Mouse (Mus musculus): ENCODE results near the gene Snx25. TPM values are rescaled to one million over a fixed set of nuclear protein-coding genes. Genes with fewer than 3 reads are reported as not detected.

The Snx25 gene
- 10 to 100 TPM in 17 of 26 experiments, 1 to 10 TPM in 9; 5.4 to 32.0 (median 12.9) TPM for total RNA-seq (2018; cell fraction: chromatin; rRNA removed)
- 10 to 100 TPM in 4 of 26 experiments, 1 to 10 TPM in 22; 3.3 to 11.6 (median 6.1) TPM for total RNA-seq (2018; cell fraction: cytosol; rRNA removed)
- total RNA-seq (2018; cell fraction: nucleus; rRNA removed) = 10 to 100 TPM in 13 of 26 experiments, 1 to 10 TPM in 13; 5.1 to 33.3 (median 10.6) TPM
- polyA plus RNA-seq (2018) = 7.9 to 9.6 TPM (median 9.2 TPM) in 3 replicates

DNA sequence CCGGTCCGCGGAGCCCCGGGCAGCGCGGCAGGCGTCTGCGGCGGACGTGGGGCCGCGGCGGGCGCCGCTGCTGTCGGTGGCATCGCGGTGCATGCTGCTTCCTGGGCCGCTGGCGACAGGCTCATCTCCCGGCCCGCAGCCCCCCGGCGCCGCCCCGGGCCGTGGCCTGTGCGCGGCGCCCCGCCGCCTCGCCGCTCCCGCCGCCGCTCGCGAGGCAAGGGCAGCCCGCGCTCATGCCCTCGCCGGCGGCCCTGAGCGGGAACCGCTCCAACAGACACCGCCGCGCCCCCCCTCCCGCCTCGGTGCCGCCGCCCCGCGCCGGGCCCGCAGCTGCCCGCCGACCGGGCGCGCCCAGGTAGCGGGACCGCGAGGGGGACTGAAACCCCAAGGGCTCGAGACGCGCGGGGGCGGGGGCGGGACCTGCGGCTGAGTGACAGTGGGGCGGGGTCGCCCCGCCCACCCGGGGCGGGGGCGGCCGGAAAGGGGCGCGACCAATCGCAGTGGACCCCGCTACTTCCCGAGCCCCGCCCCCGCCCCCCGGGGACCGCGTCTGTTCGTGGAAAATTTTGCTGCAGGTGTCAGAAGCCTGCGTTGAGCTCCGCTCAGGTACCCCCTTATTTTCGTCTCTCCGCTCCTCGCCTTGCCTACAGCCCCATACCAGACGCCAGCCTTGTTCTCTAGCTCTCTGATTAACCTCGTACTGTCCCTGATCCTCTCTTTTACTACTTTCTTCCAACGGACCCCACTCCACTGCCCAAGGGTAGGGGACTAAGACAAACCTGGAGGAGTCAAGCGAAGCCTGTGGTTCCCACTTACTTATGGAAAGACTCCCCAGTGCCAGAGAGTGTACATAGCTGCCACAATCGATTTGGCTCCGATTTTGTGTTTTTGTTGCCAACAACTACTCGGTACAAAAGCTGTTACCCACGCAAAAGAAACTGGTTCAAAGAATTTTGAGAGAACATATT is at the start of gene Snx25:
TSS of gene Snx25 (minus strand) at position 96 of the 968 bp plus-strand sequence.
- H3K79me2 ChIP-seq (ENCODE audit: inconsistent target) = peaks cover 31% of the 10 kb centered on the region
- H3K27ac ChIP-seq = no peak within 1 kb of the TSS
- peak within 1 kb of the TSS; percentile 51 for H3K4me3 ChIP-seq (ENCODE audit: inconsistent target)
- 1% methylated on average over 94 of the region's 103 CpGs for WGBS (ENCODE audit: missing documents)
- no peaks in the 10 kb centered on the region for H3K36me3 ChIP-seq (ENCODE audit: inconsistent target)

DNA sequence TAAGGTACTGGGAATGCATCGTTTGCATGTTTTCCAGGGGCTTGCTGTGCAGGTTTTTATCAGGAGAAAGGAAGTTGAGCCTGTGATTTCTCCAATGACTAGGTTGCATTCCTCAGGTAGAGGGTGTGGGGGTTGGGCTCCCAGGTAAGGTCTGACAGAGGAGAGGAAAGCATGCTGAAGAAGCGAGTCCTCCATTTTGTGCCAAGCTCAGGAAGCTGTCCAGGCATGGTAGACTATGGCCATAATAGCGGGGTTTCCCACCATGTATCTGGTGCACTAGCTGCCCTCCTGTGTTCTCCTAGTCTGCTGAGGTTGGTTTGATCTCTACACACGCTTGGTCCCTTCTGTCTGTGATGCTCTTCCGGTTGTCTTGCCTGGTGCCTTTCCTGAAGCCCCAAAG is 45.7 kb upstream of the Snx25 start:
- WGBS (ENCODE audit: missing documents) = 97% methylated on average over 5 of the region's 5 CpGs
- H3K27ac ChIP-seq = no peak overlapping the region
- no peaks in the 10 kb centered on the region for H3K36me3 ChIP-seq (ENCODE audit: inconsistent target)
- H3K79me2 ChIP-seq (ENCODE audit: inconsistent target) = no peaks in the 10 kb centered on the region
- H3K4me3 ChIP-seq (ENCODE audit: inconsistent target) = no peak overlapping the region

DNA sequence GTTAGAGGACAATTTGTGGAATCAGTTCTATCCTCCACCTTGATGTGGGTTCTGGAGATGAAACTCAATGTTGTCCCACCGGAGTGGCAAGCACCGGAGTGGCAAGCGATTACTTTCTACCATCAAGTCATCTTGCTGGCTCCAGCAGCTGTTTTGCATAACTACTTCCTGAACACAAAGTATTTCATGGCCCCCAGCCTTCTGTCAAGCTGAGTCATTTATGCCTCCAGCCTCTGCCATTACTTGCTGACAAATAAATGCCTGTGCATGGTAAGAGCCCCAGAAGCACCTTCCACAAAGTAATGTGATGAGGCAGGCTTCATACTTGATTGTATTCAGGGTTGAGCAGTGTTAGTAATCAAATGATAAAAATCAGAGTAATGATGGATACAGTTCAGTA is 44.9 kb upstream of the Snx25 start:
- H3K79me2 ChIP-seq (ENCODE audit: inconsistent target) = no peaks in the 10 kb centered on the region
- H3K27ac ChIP-seq = no peak overlapping the region
- H3K4me3 ChIP-seq (ENCODE audit: inconsistent target) = no peak overlapping the region
- H3K36me3 ChIP-seq (ENCODE audit: inconsistent target) = peaks cover 7% of the 10 kb centered on the region
- 75% methylated on average over 3 of the region's 3 CpGs for WGBS (ENCODE audit: missing documents)

DNA sequence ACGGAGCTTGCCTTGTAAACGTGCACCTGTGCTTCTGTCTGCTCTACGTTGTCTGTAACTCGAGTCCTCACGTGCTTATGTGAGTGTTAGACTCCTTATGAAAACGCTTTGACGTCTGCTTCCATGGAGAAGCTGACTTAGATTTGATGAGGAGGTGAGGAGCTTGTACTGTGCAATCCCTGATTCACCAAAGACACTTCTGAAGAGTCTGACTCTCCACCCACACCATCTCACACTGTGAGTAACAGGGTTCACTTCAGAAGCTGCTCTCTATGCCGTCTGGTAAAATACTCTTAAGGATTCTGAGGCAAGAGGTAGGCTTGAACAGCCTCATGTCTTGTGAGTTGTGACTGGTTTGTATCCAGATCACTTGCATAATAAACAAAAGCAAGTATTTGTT is 41.1 kb upstream of the Snx25 start:
- no peak overlapping the region for H3K4me3 ChIP-seq (ENCODE audit: inconsistent target)
- 96% methylated on average over 8 of the region's 8 CpGs for WGBS (ENCODE audit: missing documents)
- no peak overlapping the region for H3K27ac ChIP-seq
- H3K36me3 ChIP-seq (ENCODE audit: inconsistent target) = peaks cover 15% of the 10 kb centered on the region
- no peaks in the 10 kb centered on the region for H3K79me2 ChIP-seq (ENCODE audit: inconsistent target)

DNA sequence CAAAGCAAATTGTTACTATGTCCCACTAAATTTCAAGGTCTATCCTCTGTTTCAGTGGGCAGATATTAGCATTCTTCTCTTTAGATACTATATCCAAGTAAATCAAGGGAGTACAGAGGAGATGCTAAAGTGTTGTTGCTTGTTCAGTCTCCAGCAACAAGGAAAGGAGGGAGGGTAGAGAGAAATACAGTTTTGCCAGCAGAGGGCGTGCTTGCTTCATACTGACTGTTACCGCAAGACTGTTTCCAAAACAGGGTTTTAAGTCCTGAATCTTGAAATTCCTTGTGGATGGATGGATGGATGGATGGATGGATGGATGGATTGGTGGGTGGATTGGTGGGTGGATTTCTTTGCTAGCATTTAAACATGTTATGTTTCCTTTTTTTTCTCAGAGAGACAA is 33.4 kb upstream of the Snx25 start:
- Histone ChIP-seq H3K36me3 (ENCODE audit: inconsistent target) (peaks cover 10% of the 10 kb centered on the region; the same call in 1 of the 2 replicates), H3K4me3 (ENCODE audit: inconsistent target) (no peak overlapping the region), H3K27ac (no peak overlapping the region), H3K79me2 (ENCODE audit: inconsistent target) (no peaks in the 10 kb centered on the region)
- whole genome bisulfite sequencing (ENCODE audit: missing documents) = 15% methylated on average over 2 of the region's 2 CpGs

DNA sequence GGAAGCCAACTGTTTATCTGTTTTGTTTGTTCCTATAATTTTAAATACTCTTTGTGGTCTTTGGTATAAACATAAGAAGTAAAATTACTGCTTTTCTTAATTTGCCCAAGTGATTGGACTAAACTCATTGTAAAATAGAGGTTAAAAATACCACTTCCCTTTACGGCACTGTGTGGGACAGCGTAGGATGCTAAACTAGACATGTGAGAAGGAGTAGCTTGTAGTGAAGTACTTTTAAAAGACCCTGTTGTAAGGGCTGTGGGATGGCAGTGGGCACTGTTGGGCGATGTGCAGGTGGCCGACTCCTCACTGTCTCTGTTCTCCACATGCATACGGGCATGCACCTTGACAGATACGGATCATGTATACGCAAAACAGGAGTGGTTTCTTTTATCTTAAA is 28.2 kb upstream of the Snx25 start:
- Histone ChIP-seq H3K79me2 (ENCODE audit: inconsistent target) (no peaks in the 10 kb centered on the region), H3K4me3 (ENCODE audit: inconsistent target) (no peak overlapping the region), H3K27ac (no peak overlapping the region), H3K36me3 (ENCODE audit: inconsistent target) (peaks cover 10% of the 10 kb centered on the region; the same call in 1 of the 2 replicates)
- WGBS (ENCODE audit: missing documents) = 98% methylated on average over 7 of the region's 7 CpGs

DNA sequence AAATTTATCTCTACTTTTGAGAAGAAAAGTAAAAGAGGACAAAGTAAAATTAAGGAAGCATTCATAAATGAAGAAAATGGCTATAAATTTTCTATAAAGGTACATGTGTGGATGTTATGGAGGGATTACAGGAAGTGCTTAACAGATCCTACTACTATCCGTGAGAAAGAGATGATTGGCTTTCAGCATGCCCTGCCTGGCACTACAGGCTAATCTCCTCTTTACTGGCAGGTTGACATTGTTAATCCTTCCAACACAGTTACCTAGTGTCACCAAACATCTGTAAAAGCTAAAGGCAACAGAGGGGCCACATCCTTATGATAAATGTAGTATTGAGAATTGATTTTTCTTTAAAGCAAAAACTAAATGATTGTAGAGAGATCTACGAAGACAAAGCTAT is 21.7 kb upstream of the Snx25 start:
- Histone ChIP-seq H3K36me3 (ENCODE audit: inconsistent target) (peaks cover 5% of the 10 kb centered on the region; the same call in 1 of the 2 replicates), H3K79me2 (ENCODE audit: inconsistent target) (no peaks in the 10 kb centered on the region), H3K4me3 (ENCODE audit: inconsistent target) (no peak overlapping the region), H3K27ac (no peak overlapping the region)
- 88% methylated on average over 2 of the region's 2 CpGs for WGBS (ENCODE audit: missing documents)

DNA sequence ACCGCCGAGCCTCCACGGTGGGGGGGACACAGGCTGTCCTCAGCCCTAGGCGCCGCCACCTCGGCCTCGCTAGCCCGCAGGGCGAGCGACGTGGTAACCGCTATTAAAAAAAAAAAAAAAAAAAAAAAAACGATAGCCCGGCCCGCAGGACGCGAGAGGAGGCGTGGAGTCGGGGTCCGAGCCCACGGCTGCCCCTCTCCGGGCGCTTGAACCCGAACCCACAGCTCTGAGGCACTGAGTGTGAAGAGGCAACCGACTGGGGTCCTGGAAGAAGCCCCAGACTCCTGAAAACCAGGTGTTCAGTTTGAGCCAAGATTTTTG is 11.9 kb upstream of the Snx25 start:
- Histone ChIP-seq H3K27ac (no peak overlapping the region), H3K4me3 (ENCODE audit: inconsistent target) (peak overlapping the region; percentile 47), H3K79me2 (ENCODE audit: inconsistent target) (peaks cover 4% of the 10 kb centered on the region; the same call in 1 of the 2 replicates), H3K36me3 (ENCODE audit: inconsistent target) (no peaks in the 10 kb centered on the region)
- under 1% methylated on average over 25 of the region's 25 CpGs for WGBS (ENCODE audit: missing documents)

DNA sequence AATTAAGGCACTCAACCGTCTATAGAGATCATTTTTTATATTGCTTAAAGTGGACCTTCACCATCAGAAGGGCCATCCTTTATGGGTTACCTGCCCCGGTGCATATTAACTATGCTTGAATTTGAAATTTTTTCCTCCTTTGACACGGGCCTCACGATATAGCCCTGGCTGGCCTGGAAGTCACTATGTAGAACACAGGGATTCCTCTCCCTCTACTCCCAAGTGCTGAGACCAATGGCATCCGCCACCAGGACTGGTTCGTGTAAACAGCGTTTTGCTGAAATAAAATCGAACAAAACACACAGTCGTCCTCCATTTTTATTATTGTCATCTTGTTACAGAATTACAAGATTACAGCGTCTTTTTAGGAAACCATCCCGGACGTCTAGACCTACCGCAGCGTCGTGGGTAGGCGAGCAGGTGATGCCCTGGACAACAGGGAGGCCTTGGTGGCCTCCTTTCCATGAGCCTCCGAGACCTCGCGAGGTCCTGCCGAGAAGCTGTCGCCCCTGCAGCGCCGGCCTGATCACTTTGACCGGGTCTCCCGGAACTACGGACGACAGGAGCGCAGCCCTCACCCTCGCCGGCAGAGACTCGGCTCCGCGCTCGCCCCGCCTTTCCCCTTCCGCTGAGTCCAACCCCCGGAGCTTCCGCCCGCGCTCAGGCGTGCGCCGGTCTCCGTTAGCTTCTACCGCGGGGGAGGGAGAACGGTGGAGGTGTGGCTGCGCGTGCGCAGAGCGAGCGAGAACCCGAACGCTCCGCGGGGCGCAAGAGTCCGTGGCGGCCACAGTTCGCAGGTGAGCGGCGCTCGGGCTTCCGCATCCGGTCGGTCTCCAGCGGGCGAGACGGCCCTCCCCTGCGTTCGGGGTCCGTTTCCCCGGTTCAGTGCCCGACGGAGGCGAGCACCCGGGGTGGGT is 11.3 kb upstream of the Snx25 start:
- Histone ChIP-seq H3K27ac (peak overlapping the region; percentile 46), H3K36me3 (ENCODE audit: inconsistent target) (no peaks in the 10 kb centered on the region), H3K79me2 (ENCODE audit: inconsistent target) (peaks cover 4% of the 10 kb centered on the region; the same call in 1 of the 2 replicates), H3K4me3 (ENCODE audit: inconsistent target) (peak overlapping the region; percentile 89)
- WGBS (ENCODE audit: missing documents) = 2% methylated on average over 77 of the region's 77 CpGs

DNA sequence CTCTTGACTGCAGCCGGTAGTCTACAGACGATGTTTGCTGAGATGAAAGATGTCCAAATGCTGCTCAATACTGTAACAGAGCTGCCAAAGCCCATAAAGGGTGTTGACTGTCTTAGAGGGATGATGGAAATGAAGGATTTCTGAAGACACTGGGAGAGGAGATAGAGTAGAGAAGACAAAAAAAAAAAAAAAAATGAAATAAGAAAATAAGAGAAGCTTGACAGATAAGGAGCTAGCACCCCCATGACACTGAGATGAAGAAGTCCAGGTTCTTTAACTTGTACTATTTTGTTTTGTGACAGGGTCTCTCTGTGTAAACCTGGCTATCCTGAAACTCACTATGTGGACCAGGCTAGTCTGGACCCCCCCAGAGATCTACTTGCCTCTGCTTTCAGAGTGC is 1.1 kb upstream of the Snx25 start:
- H3K27ac ChIP-seq = no peak overlapping the region
- 26% methylated on average over 2 of the region's 2 CpGs for WGBS (ENCODE audit: missing documents)

DNA sequence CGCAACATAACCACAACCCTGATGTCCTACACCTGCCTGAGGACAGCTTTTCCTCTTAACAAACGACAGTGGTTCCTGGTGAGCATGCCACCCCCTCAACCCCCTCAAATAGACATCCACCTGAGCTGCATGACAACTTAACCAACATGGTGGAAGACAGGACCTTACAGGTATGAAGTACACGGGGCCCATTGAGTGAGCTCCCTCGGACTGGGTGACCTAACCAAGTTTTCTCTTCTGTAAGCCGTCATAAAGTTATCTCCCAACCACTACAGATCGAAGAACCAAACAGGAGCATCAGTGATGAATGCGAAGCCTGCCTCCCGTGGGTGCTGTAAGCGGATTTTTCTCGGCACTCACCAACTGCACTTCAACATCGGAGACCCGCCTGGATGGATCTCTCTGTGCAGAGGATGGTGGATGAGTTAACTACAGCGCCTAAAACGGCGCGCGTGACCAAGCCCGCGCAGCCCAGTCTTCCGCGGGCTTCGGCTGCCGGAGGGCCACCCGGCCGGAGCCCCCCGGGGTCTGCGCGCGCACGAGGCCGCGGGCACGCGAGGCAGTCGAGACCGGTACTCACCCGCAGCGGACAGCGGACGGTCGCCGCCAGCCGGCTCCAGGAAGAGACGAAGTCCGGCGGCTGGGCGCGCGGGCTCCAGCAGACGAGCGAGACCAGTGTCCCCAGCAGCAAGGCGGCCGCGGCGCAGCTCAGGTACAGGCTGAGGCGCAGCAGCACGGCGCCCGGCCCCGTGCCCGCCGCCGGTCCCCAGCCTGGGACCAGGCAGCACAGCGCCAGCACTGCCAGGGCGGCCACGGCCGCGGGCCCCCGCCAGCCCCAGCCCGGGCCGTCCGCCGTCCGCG is 527 bp downstream of the Snx25 start, which contains the start of gene Cfap97:
TSS of gene Cfap97 (plus strand) at position 570 of the 861 bp plus-strand sequence.
- peak within 1 kb of the TSS; percentile 51 for H3K4me3 ChIP-seq (ENCODE audit: inconsistent target)
- H3K36me3 ChIP-seq (ENCODE audit: inconsistent target) = no peaks in the 10 kb centered on the region
- 3% methylated on average over 68 of the region's 75 CpGs for WGBS (ENCODE audit: missing documents)
- H3K27ac ChIP-seq = no peak within 1 kb of the TSS
- peaks cover 40% of the 10 kb centered on the region for H3K79me2 ChIP-seq (ENCODE audit: inconsistent target)

More for the DNA sequence above, 1.1 kb upstream of the Snx25 start:
- peaks cover 24% of the 10 kb centered on the region for H3K79me2 ChIP-seq (ENCODE audit: inconsistent target)
- H3K36me3 ChIP-seq (ENCODE audit: inconsistent target) = no peaks in the 10 kb centered on the region
- peak overlapping the region; percentile 51; the same call in 1 of the 2 replicates for H3K4me3 ChIP-seq (ENCODE audit: inconsistent target)

DNA sequence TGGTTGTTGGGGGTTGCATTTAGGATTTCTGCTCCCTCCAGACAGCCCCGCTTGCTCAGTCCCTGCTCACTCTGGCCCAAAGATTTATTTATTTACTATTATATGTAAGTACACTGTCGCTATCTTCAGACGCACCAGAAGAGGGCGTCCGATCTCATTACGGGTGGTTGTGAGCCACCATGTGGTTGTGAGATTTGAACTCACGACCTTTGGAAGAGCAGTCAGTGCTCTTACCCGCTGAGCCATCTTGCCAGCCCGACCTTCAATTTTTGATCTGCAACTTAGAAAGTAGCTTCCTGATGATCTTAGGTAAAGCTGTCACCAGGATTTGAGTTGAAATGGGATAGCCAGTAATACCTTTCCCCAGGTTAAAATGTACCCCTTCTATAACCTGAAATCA is 2.2 kb downstream of the Snx25 start:
- Histone ChIP-seq H3K79me2 (ENCODE audit: inconsistent target) (peaks cover 56% of the 10 kb centered on the region), H3K27ac (no peak overlapping the region), H3K36me3 (ENCODE audit: inconsistent target) (no peaks in the 10 kb centered on the region), H3K4me3 (ENCODE audit: inconsistent target) (no peak overlapping the region)
- WGBS (ENCODE audit: missing documents) = 89% methylated on average over 9 of the region's 9 CpGs

DNA sequence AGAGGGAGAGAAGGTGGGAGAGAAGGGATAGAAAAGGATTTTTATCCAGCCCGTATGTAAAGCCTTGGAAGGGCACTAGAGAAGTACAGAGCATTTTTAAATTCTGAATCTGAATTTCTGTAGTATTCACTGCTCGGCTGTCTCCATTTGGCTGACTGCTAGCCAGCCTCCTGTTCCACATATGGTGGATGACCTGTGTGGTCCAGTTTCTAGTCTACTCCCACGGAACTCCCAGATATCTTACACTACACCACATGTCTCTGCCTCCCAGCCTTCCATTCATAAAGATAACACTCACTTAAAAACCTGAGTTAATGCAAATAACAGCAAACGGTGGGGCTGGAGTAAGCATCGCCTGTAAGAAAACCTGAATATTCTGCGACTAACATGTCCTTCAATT is 2.7 kb downstream of the Snx25 start:
- 96% methylated on average over 6 of the region's 6 CpGs for WGBS (ENCODE audit: missing documents)
- Histone ChIP-seq H3K79me2 (ENCODE audit: inconsistent target) (peaks cover 61% of the 10 kb centered on the region), H3K4me3 (ENCODE audit: inconsistent target) (no peak overlapping the region), H3K36me3 (ENCODE audit: inconsistent target) (no peaks in the 10 kb centered on the region), H3K27ac (no peak overlapping the region)
